Mouse (Mus musculus) hindlimb bud, embryonic 11.5 days (tissue): ENCODE measurements around the gene Kif14.
"Not testable (repeated sequence)": the region's sequence is repeated elsewhere in the genome, so short reads cannot be mapped to it uniquely, and the experiment has no call there.

Experiments used
- DNase-seq: peaks from one replicate; pipeline ENCODE4 v3.0.0-alpha.2; 2012; ENCODE audit warnings: low read depth, low spot score; ENCODE audit errors: extremely low spot score

The Kif14 gene

DNA sequence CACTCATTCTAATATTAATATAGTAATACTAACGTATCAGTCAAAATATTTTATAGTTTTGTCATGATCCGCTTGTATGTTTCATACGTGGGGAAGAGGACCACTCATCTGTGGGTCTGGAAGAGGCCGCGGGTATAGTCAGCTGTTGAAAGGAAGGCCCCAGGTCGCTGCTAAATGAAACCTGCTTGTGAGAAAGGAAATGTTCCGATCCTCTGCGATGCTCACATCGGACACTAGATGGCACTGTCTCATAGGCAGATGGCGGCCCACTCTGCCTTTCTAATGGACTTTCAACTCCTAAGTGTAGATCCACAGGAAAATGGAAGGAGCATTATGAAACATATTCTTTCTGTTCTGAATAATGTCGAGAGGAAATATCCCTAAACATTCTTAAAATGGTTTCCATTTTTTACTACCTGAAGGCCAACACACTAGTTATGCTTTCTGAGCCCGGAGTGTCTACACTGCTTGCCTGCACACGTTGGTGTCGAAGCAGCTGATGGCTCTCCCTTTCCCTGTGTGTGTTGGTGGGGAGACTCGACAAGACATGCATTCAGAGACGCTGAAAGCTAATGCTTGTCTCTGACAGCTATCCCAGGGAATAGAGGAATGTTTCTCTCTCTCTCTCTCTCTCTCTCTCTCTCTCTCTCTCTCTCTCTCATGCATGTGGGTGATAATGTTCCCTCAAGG is 84.9 kb downstream of the Kif14 start:
- peak; percentile 85 for DNase-seq

DNA sequence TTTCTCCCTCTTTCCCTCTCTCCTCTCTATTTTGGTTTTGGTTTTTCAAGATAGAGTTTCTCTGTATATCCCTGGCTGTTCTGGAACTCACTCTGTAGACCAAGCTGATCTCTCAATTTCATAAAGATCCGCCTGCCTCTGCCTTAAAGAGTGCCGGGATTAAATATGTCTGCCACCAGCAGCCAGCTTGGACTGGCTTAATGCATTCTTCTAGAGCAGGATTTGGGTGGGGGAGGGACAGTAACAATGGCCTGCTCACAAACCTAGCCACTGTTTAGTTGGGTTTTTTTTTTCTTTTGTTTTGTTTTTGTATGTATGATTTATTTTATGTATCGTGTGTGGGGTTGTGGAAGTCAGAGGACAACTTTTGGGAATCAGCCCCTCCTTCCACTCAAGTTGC is 88.5 kb downstream of the Kif14 start:
- no peak for DNase-seq

DNA sequence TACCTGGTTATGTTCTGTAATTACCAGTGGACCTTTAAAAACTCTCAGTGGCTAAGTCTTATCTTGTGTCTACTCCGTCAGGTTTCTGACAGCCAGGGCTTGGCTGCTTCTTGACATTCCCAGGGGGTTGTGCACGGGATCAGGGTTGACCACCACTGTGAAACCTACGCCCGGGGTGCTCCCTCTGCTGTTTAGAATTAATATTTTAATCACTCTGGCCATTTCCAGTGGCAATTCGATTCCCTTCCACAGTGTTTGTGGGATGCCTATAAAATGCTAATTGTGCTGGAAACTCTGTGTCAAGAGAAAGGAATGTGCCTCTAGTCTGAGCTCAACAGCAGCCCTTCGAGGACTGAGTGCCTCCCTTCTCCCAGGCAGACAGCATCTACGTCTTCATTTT is 89.7 kb downstream of the Kif14 start:
- DNase-seq, result no peak

DNA sequence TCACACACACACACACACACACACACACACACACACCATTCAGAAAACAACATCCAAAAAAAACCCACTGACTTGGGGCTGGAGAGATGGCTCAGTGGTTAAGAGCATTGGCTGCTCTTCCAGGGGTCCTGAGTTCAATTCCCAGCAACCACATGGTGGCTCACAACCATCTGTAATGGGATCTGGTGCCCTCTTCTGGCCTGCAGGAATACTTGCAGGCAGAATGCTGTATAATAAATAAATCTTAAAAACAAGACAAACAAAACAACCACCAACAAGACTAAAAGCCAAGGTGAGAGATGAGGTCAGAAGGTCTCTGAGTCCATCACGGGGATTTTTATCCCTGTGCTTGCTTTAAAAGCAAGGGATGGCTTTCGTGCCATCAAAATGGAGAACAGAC is 90.5 kb downstream of the Kif14 start:
- not testable (repeated sequence) for DNase-seq

DNA sequence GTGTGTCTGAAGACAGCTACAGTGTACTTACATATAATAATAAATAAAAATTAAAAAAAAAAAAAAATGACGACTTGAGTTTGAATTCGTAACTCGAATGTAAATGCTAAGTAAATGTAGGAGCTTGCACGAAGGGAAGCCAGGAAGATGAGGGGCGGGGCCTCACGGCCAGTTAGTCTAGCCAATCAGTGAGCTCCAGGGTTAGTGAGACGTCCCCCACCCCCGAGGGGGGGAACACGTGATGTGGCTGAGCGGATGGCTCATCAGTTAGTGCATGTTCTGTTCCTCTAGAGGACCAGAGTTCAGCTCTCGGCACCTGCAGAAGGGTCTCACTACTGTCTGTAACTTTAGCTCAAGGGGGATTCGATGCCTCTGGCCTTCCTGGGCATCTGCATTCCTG is 91.3 kb downstream of the Kif14 start:
- DNase-seq, result no peak

DNA sequence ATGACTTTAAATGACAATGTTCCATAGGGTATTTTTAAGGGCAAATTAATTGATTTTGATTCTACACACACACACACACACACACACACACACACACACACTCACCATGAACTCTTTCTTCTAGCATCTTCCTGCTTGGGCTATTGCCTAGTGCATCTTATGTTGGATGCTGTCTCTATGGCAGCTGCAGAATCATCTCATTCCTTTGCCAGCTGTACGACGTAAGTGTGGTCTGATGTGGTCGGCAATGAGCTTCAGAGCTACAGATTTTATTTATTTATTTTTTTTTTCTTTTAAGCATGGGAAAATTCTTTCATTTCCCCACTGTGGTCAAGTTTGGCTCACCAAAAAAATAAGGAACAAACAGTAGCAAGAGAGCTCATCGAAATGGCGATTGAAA is 92.6 kb downstream of the Kif14 start:
- DNase-seq, result no peak

DNA sequence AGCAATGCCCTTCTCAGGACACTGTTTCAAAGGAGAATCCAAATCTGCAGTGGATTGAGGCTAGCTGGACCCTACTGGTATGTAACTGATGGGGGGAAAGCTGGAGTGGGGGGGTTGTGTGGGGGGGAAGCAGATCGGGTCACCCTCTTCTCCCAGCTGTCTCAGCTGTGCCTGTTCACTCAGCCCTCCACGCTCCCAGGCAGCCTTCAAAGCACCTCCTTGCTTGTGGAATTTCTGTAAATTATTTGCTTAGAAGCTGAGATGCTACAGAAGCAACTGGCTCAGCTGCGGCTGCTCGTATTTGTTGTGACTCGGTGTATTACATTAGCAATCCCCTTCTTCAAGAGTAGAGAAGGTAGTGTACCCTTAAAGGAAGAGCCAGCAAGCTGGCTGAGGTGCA is 93.1 kb downstream of the Kif14 start:
- DNase-seq, result no peak

DNA sequence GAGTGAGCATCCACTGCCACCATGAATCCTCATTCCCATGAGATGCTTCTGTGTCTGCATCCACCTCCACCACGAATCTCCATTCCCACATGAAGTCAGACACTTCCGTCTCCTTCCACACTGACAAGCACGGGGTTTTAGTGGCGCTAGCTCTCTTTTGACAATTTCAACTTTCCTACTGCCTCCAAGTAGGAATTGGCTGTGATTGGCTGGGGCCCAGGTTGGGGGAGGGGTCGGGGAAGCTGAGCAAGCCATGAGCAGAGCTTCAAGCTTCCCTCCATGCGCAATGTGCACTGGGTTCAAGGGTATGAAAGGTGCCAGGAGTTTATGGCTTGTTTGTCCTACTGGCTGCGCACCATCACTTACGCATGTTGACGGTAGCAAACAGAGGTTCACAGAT is 93.6 kb downstream of the Kif14 start:
- DNase-seq, result no peak

DNA sequence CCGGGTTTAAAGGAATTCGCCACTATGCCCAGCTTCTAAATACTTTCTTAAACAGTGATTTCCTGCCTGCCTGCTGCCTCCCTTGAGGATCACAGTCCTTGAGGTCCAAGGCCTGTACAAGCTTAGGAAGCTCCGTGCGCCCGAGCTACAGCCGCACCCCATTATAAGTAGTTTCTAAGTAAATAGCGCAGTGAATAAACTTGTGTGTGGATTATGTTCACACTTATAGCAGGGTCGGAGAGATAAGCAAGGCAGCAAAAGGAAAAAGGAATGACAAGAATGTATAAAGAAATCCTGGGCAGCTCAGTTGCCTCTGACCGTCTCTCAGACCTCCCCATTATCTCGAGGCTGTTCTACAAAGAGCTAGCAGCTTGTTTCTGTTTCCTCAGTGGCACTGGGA is 95.7 kb downstream of the Kif14 start:
- DNase-seq, result no peak

DNA sequence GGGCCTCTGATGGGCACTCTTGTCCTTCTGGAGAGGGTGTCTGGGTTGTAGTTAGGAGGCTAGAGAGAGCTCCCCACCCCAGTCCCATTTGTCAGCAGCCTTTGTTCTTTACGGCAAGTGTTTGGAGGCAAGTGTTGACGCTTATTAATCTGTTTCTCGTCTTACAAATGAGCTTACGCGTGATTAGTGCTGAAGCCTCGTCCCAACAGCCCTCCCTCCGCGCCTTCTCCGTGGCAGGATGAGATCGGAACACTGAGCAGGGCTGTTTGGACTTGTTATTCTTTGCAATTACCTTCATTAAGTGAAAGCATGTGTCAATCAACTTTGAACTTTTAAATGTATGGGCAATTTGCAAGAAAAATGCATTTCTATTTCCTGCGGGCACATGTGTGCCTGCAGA is 97.0 kb downstream of the Kif14 start:
- DNase-seq, result no peak

DNA sequence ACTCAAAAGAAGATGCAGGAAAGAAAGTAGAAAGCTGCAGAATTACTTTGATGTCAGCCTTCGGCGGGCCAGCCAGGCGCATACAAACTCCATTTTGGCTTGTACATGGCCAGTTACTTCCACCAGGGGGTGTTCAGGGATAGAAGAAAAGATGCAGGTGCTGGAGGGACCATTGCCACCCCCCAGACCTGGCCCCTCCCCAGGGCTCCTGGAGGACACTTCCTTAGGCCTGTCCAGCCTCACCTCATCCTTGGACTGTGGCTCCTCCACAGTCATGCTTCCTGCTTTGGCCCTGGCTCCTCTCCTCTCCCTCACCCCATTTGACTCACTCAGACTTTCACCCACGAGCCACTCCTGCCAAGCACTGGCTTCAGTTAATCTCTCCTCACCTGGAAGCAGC is 98.8 kb downstream of the Kif14 start:
- DNase-seq, result no peak

DNA sequence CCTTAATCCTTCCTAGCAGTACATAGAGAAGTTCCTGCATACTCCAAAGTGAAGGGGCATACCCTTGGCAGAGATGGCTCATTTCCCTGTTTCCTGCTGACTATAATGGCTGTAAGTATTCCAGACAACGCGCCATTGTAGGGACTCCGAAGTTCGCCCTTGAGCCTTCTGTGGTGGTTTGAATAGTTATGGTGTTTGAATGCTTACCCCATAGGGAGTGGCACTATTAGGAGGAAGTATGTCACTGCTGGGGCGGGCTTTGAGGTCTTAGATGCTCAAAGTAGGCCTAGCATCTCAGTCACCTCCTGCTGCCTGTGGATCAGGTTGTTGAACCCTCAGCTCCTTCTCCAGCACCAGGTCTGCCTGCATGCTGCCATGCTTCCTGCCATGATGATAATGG is 100.2 kb downstream of the Kif14 start:
- no peak for DNase-seq

DNA sequence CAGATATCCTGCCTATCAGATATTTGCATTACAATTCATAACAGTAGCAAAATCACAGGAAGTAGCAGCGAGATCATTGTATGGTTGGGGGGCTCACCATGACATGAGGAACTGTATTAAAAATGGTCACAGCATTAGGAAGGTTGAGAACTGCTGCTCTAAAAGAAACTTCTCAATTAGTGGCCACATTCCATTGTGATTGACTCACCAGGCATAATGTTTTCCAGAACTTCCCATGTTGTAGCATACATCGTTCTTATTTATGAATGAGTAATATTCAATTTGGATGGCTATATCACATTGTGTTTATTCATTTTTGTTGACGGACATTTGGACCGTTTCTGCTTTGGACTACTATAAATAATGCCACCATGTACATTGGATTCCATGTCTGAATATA is 101.5 kb downstream of the Kif14 start:
- DNase-seq, result no peak

DNA sequence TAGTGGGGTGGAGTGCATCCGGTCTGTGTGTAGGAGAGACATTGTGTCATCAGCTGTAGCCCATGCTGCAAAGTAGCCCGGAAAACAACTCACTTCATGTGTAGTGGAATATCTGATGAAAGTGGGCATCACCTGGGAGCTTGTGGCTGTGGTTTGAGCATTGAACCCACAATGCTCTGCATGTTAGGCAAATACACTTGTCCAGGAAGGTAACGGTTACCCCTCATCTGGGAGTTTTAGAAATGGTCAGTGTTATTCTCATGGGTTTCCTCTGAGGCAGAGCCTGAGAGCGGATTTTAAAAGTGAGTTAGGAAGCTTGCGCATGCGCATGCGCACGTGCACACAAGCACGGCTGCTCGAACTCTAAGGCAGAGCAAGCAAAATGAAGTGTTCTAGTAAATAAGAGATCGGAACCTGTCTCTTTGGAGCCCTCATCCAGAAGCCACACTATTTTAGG is 102.6 kb downstream of the Kif14 start:
- DNase-seq, result no peak

DNA sequence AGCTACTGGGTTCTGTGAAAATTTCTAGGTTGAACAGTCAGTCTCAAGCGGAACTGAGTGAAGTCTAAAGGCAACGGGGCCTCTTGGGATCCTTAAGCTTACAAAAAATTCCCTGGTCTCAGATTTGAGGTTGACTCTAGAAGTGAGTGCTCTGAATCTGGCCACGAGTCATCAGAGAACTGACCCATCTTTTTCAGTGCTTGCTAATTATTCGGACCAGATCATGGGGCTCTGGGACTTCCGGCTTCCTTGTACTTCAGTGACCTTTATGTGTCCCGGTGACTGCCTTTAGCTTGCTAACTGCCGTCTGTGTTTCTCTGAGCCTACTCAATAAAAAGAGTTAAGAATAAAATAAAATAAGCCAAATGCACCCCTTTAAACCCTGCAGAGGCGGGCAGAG is 103.1 kb downstream of the Kif14 start:
- no peak for DNase-seq

DNA sequence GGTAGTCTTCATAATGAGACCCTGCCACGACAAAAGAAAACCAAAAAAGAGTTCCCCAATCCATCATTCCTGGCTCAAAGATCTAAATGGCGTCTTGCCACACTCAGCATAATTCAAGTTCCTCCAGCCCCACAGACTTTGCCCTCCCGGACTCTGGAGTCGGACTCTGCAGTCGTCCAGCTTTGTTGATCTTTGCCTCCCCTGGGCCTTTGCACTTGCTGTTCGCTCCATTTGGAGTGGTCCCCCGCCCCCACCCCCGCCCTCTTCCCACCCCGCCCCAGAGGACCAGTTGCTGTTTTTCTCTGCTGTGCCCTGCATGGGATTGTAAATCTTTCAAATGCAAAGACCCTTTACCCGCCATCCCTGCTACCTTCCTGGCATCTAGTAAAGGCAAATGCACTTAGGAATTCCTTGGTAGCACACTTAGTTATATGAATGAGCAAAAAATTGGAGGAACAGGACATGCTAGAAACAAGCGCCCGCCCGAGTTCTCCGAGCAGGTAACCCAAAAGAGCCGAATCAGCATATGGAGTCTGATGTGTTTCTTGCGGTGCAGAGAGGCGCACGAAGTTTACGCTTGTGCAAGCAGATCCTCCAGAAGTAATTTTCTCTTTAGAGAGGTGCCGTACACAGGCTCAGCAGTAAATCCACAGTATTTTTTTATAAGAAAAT is 103.6 kb downstream of the Kif14 start:
- DNase-seq, result no peak

DNA sequence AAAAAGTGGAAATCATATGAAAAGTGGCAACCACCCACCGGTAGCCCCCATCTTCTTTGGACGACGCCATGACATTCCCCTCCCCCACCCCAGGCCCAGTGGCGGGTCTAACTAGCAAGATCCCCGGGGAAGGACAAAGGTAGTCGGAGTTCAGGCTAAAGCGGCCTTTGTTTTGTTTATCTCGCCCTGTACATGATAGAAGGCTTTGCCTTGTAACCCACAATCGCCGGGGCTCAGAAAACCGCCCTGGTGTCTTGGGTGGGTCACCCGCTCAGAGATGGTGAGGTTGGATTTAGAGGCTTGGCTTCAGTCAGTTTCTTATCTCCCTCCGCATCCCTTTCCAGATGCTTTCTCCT is 104.1 kb downstream of the Kif14 start:
- no peak for DNase-seq

DNA sequence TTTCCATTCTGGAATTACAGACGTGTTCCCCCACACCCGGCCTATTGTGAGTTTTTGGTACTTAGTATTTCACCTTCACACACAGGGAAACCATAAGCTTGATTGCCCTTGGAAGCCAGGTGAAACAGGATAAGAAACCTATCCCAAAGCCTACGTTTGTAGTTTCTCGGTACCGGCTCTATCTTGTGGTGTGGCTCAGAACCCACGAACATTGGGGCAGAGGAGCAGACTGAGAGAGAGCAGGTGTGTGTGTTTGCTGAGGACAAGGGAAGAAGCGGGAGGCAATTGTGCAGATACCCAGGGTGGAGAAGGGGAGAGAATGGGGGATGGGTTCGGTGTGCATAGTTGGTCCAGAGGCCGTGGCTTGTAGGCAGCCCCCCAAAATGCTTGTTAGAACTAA is 104.8 kb downstream of the Kif14 start:
- DNase-seq, result no peak

DNA sequence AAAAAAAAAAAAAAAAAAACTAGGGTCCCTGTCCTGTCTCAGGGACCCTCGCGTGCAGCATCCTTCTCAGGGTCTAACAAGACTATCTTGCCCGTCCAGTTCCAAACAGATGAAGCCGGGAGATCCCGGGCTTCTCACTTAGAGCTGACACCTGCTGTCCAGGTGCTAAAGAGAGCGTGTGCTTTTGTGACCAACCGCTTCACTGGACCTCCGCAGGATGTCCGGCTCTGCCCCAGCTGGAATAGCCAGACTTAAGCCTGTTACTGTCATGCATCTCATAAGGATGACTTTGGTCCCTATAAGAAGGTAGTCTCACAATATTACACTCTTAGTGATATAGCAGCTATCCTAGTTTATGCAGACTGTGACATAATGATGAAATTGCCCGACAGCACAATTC is 105.4 kb downstream of the Kif14 start:
- DNase-seq, result no peak

DNA sequence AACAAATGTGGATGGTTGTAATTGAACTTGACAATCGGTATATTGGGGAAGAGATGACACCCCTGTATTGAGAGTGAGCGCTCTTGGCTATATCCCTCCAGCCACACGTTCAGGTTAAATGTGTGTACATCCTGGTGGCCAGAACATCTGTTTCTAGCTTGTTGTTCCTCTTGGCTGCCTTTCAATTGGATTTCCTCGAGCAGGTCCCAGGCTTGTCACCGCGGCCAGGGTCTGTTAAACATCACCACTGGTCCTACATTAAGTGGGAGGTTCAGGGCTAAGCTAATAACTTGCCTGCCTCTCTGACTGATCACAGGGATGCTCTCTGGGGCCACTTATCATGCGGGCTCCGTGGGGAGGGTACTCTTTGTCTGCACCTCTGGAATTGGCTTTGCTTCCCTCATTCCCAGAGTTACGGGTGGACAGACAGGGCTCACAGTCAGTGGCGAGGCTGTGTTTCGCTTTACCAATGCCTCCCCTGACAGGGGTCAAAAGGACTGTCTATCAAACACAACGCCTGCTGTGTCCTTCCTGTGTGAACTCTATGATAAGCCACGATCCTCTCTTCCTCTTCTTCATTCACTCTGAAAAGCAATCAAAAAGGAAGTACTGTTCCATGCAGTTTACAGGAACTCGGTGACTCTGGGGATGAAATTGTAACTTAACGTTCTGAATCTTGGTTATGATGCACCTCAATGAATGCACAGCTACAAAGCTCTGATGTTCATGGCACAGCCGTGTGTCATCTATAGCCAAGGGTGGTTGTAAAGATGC is 111.9 kb downstream of the Kif14 start:
- DNase-seq, result no peak

DNA sequence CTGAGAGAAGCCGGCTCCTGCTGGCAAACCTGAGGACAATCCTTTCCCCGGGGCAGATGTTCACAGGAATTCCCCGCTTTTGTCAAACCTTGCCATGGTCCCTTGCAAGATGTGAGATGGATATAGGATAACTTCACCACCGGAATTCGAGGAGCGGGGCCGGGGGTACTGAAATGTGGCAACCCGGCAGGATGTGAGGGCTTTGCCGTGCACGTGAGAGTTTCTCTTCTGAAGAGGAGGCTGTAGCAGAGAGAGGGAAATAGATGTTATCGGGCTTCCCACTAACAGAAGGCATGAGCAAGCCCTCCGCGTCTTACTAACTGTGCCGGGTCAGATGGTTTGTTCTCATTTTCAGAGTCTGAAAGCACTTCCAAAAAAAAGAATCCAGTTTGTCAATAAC is 113.2 kb downstream of the Kif14 start:
- no peak for DNase-seq

DNA sequence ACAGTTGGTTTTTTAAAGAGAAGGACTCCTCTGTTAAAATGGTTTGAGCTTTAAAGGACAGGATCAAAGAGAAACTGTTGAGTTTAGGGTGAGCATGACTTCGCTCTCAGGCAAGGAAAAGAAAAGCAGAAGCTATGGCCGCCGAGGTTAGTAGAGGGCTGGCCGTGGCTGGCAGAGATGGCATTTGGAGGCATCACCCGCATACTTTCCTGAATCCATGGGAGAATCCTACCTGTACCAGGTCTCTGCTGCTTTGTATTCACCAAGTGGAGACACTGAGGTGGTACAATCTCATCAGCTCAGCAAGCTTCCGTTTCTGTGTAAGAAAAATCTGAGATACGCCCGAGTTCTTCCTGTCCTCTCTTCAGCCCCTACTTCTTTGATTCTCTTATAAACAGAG is 114.1 kb downstream of the Kif14 start:
- no peak for DNase-seq
